Mouse (Mus musculus) cortical plate, adult 2 months (tissue): ENCODE data around the gene Kcnh8.

Experiments used
- CTCF ChIP-seq: fragments of 200-500 bp; IDR thresholded peaks from 2 replicates; pipeline ENCODE4 v1.5.1; 2011; ENCODE audit warnings: mild to moderate bottlenecking, control low read depth, low read length; ENCODE audit not compliant: insufficient read depth; ENCODE audit errors: extremely low read depth
- POLR2A ChIP-seq: fragments of 200-500 bp; IDR thresholded peaks from 2 replicates; pipeline ENCODE4 v1.6.1; 2011; ENCODE audit warnings: mild to moderate bottlenecking, low read length, control low read depth; ENCODE audit not compliant: insufficient read depth; ENCODE audit errors: extremely low read depth

GRCm38 (mm10) chr17:52600882-52601371, 1.6 kb upstream of the Kcnh8 start:
- TF ChIP-seq CTCF, result no peak
- no peak for TF ChIP-seq POLR2A
